Mouse (Mus musculus): ENCODE measurements around the gene Pa2g4. TPM values are rescaled to one million over a fixed set of nuclear protein-coding genes. Genes with fewer than 3 reads are reported as not detected.
A peak's percentile ranks its signal among the peaks of the same experiment; 100 is the strongest.

Gene Pa2g4
- polyA plus RNA-seq, 1 experiment from 2014 or later = 220 TPM

DNA sequence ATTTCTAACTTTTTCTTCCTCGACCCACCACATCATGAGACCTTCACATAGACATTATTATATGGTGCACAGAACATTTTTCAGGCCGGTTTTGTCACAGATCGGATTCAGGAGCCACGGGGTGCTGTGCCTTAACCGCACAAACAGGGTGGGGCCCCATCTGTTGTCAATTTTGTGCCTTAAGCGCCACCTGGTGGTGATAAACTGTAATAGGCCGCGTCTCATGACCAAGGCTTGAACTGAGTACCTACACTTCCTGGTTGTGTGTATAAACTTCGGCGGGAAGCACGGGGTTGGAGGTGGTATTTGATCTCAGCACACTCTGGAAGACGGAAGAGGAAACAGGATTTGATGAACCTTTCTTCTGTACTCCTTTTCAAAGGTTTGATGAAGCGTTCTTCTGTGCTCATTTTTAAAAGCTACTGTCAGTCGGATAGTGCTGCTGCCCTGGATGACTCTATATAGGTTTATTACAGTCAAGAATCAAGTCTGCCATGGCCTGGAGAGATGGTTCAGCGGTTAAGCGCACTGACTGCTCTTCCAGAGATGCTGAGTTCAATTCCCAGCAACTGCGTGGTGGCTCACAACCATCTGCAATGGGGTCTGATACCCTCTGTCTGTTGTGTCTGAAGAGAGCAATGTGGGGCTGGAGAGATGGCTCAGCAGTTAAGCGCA is 29.4 kb downstream of the Pa2g4 start:
- DNase-seq (ENCODE audit: low spot score) = peak; percentile 92
- Histone ChIP-seq H3K9me3 (ENCODE audit: control insufficient read depth, low read length) (no peaks in the 10 kb centered on the region), H3K4me3 (ENCODE audit: low read depth, low read length) (no peak overlapping the region), H3K36me3 (ENCODE audit: control insufficient read depth, insufficient read depth, low read length) (no peaks in the 10 kb centered on the region), H3K27me3 (ENCODE audit: control insufficient read depth, insufficient read depth, low read length) (no peaks in the 10 kb centered on the region), H3K4me2 (replicated peaks; ENCODE audit: low read depth, low read length) (no peak overlapping the region), H3K27ac (ENCODE audit: low read depth, low read length) (no peak overlapping the region), H3K9ac (ENCODE audit: low read depth, low read length) (no peak overlapping the region), H3K4me1 (replicated peaks; ENCODE audit: control insufficient read depth, insufficient read depth, low read length) (no peaks in the 10 kb centered on the region)
- 19% methylated on average over 18 of the region's 18 CpGs for WGBS
- peak; percentile 85 for ATAC-seq (ENCODE audit: low FRiP score)

- Histone ChIP-seq H3K9ac (ENCODE audit: low read depth, low read length) (no peak overlapping the region), H3K4me1 (replicated peaks; ENCODE audit: control insufficient read depth, insufficient read depth, low read length) (no peaks in the 10 kb centered on the region), H3K4me2 (replicated peaks; ENCODE audit: low read depth, low read length) (no peak overlapping the region), H3K27me3 (ENCODE audit: control insufficient read depth, insufficient read depth, low read length) (no peaks in the 10 kb centered on the region), H3K9me3 (ENCODE audit: control insufficient read depth, low read length) (no peaks in the 10 kb centered on the region), H3K27ac (ENCODE audit: low read depth, low read length) (no peak overlapping the region), H3K4me3 (ENCODE audit: low read depth, low read length) (no peak overlapping the region), H3K36me3 (ENCODE audit: control insufficient read depth, insufficient read depth, low read length) (no peaks in the 10 kb centered on the region)
- peak; percentile 56 for ATAC-seq (ENCODE audit: low FRiP score)
- 77% methylated on average over 4 of the region's 4 CpGs for WGBS
- DNase-seq (ENCODE audit: low spot score) = no peak
Observed at GRCm38 (mm10) chr10:128535624-128536265, 30.0 kb downstream of the Pa2g4 start.

GRCm38 (mm10) chr10:128535206-128535605 is 30.6 kb downstream of the Pa2g4 start:
- ATAC-seq (ENCODE audit: low FRiP score) (no peak), DNase-seq (ENCODE audit: low spot score) (no peak)
- no peak overlapping the region for H3K27ac ChIP-seq (ENCODE audit: low read depth, low read length)
- no peaks in the 10 kb centered on the region for H3K36me3 ChIP-seq (ENCODE audit: control insufficient read depth, insufficient read depth, low read length)
- 82% methylated on average over 2 of the region's 2 CpGs for WGBS
- H3K9me3 ChIP-seq (ENCODE audit: control insufficient read depth, low read length) = no peaks in the 10 kb centered on the region
- H3K4me1 ChIP-seq (replicated peaks; ENCODE audit: control insufficient read depth, insufficient read depth, low read length) = no peaks in the 10 kb centered on the region
- no peak overlapping the region for H3K4me3 ChIP-seq (ENCODE audit: low read depth, low read length)
- H3K4me2 ChIP-seq (replicated peaks; ENCODE audit: low read depth, low read length) = no peak overlapping the region
- H3K27me3 ChIP-seq (ENCODE audit: control insufficient read depth, insufficient read depth, low read length) = no peaks in the 10 kb centered on the region
- H3K9ac ChIP-seq (ENCODE audit: low read depth, low read length) = no peak overlapping the region

- peaks cover 5% of the 10 kb centered on the region; the same call in 1 of the 2 replicates for H3K4me1 ChIP-seq (replicated peaks; ENCODE audit: control insufficient read depth, insufficient read depth, low read length)
- H3K4me3 ChIP-seq (ENCODE audit: low read depth, low read length) = peak overlapping the region; percentile 78
- no peak overlapping the region for H3K27ac ChIP-seq (ENCODE audit: low read depth, low read length)
- no peaks in the 10 kb centered on the region for H3K36me3 ChIP-seq (ENCODE audit: control insufficient read depth, insufficient read depth, low read length)
- peak overlapping the region; percentile 35; the same call in 1 of the 2 replicates for H3K9ac ChIP-seq (ENCODE audit: low read depth, low read length)
- ATAC-seq (ENCODE audit: low FRiP score) (0 out of 2 replicates have a peak, but pooled peaks have one; percentile 26), DNase-seq (ENCODE audit: low spot score) (no peak)
- no peaks in the 10 kb centered on the region for H3K9me3 ChIP-seq (ENCODE audit: control insufficient read depth, low read length)
- WGBS = 34% methylated on average over 28 of the region's 28 CpGs
- H3K27me3 ChIP-seq (ENCODE audit: control insufficient read depth, insufficient read depth, low read length) = peaks cover 11% of the 10 kb centered on the region
- peak overlapping the region; percentile 99 for H3K4me2 ChIP-seq (replicated peaks; ENCODE audit: low read depth, low read length)
Observed at GRCm38 (mm10) chr10:128526366-128527356, 39.1 kb downstream of the Pa2g4 start.

DNA sequence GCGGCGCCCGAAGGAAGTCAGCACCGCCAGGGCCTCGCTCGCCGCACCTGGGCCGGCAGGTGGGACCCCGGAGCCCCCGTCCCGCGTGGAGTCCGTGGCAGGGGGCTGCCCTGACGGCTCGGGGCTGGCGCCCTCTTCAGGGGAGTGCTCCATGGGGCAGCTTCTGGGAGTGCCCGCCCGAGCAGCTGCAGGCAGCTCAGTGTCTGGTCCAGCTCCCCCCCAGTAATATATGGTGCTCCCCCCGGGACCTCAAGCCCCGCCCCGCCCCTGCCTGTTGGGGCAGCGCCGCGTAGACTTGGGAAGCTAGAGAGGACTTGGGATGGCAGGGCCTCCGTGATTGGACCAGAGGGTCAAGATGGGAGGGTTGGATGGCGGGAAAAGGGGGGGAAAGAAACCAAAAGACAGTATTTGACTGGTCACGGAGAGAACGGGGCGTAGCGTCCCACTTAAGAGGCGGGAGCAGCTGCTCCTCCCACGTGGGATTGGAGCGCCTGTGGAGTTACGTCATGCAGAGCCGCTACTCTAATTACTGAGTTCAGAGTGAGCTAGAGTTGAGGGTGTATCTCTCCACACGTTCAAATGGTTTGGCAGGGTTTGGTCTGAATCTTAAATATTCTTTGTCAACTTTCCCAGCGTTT is 40.0 kb downstream of the Pa2g4 start, which contains the start of gene Esyt1:
Esyt1 (minus strand) TSS at position 201 of the 638 bp plus-strand sequence.
- H3K27ac ChIP-seq (ENCODE audit: low read depth, low read length) = peak within 1 kb of the TSS; percentile 63

DNA sequence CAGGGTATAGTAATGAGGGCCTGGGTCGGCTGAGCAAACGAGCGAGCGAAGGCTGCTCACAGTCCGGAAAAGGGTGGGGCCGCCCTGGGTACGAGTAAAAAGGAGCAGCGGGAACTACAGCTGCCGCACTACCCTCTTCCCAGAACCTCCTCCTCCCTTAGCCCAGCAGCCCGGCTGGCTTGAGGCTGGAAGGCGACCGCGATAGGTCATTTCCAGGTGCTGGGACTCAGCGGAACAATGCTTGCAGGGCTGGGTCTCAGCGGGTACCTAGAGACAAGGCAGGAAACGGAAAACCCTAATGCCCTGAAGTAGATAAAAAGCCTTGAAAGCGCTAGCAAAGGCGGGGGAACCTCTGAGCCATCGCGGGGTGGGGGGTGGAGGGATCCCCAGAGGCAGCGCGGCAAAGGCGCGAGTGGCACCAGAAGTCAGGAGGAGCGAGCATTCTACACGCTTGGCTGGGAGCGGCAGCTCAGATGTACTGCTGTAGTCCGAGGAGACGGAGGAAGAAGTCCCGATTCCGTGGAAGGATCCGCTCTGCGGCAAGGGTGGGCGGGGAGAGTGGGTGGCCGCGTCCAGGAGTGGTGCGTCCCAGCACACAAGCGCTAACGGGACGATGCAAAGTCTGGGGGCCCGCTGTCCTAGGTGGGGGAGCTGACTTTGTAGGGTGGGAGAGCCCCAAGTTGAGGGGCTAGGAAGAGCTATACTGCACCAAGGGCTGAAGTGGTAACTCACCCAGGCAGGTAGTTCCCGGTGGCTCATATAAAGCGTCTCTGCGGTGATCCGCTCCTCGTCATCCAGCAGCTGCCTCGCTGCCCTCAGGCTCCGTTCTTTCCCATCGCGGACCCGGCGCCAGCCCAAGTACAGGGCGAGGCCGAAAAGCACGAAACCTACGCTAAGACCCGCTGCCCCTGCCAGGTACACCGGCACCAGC is 40.8 kb downstream of the Pa2g4 start:
- Histone ChIP-seq H3K4me1 (replicated peaks; ENCODE audit: control insufficient read depth, insufficient read depth, low read length) (peaks cover 5% of the 10 kb centered on the region; the same call in 1 of the 2 replicates), H3K9ac (ENCODE audit: low read depth, low read length) (peak overlapping the region; percentile 71), H3K4me3 (ENCODE audit: low read depth, low read length) (peak overlapping the region; percentile 78), H3K9me3 (ENCODE audit: control insufficient read depth, low read length) (no peaks in the 10 kb centered on the region), H3K36me3 (ENCODE audit: control insufficient read depth, insufficient read depth, low read length) (0 out of 2 replicates have a peak, but pooled peaks cover 2% of the 10 kb centered on the region), H3K4me2 (replicated peaks; ENCODE audit: low read depth, low read length) (peak overlapping the region; percentile 99), H3K27me3 (ENCODE audit: control insufficient read depth, insufficient read depth, low read length) (peaks cover 11% of the 10 kb centered on the region), H3K27ac (ENCODE audit: low read depth, low read length) (peak overlapping the region; percentile 63)
- ATAC-seq (ENCODE audit: low FRiP score) = peak; percentile 58
- under 1% methylated on average over 57 of the region's 58 CpGs for WGBS
- DNase-seq (ENCODE audit: low spot score) = peak; percentile 77

More for the DNA sequence above, 40.0 kb downstream of the Pa2g4 start, which contains the start of gene Esyt1:
- peak; percentile 97 for ATAC-seq (ENCODE audit: low FRiP score)
- H3K9me3 ChIP-seq (ENCODE audit: control insufficient read depth, low read length) = no peaks in the 10 kb centered on the region
- H3K4me1 ChIP-seq (replicated peaks; ENCODE audit: control insufficient read depth, insufficient read depth, low read length) = peaks cover 5% of the 10 kb centered on the region; the same call in 1 of the 2 replicates
- WGBS = 1% methylated on average over 26 of the region's 37 CpGs
- H3K9ac ChIP-seq (ENCODE audit: low read depth, low read length) = peak within 1 kb of the TSS; percentile 71
- H3K4me2 ChIP-seq (replicated peaks; ENCODE audit: low read depth, low read length) = peak within 1 kb of the TSS; percentile 99
- no peaks in the 10 kb centered on the region for H3K36me3 ChIP-seq (ENCODE audit: control insufficient read depth, insufficient read depth, low read length)
- DNase-seq (ENCODE audit: low spot score) = peak; percentile 90
- peak within 1 kb of the TSS; percentile 78 for H3K4me3 ChIP-seq (ENCODE audit: low read depth, low read length)
- peaks cover 11% of the 10 kb centered on the region for H3K27me3 ChIP-seq (ENCODE audit: control insufficient read depth, insufficient read depth, low read length)

DNA sequence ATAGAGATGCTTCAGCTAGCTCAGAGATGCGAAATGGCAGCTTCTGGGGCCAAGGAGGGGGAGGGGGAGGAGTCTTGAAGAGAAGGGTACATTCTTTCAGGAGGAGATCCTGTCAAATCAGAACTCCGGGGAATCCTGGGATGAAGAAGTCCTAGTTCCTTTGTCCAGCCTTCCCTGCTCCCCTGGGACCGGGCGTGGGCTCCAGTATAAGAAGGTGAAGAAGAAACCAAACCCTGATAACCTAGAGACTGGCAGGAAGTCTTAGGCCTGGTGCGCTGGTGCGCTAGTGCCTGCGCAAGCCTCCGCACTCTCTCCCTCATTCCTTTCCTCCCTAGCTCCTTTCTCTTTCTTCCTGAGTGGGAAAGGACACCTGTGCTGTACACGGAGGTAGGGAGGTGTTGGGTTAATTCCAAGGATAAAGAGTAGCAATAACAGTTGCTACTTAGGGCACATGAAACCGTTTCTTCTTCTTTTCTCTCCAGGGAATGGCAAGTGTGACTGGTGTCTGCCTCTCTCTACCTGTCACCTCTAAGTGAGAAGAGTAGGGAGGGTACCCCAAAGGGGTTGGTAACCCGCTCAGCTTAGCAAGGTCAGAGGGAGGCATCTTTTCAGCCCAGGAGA is 41.6 kb downstream of the Pa2g4 start:
- ATAC-seq (ENCODE audit: low FRiP score) = no peak; the same call in 1 of the 2 replicates
- DNase-seq (ENCODE audit: low spot score) = peak; percentile 50
- Histone ChIP-seq H3K4me3 (ENCODE audit: low read depth, low read length) (peak overlapping the region; percentile 78), H3K36me3 (ENCODE audit: control insufficient read depth, insufficient read depth, low read length) (0 out of 2 replicates have a peak, but pooled peaks cover 2% of the 10 kb centered on the region), H3K9me3 (ENCODE audit: control insufficient read depth, low read length) (no peaks in the 10 kb centered on the region), H3K27me3 (ENCODE audit: control insufficient read depth, insufficient read depth, low read length) (peaks cover 11% of the 10 kb centered on the region), H3K9ac (ENCODE audit: low read depth, low read length) (peak overlapping the region; percentile 71), H3K27ac (ENCODE audit: low read depth, low read length) (peak overlapping the region; percentile 36; the same call in 1 of the 2 replicates), H3K4me1 (replicated peaks; ENCODE audit: control insufficient read depth, insufficient read depth, low read length) (peaks cover 5% of the 10 kb centered on the region; the same call in 1 of the 2 replicates), H3K4me2 (replicated peaks; ENCODE audit: low read depth, low read length) (peak overlapping the region; percentile 99)
- WGBS = 3% methylated on average over 11 of the region's 11 CpGs
